Mouse (Mus musculus): Measurements from ENCODE around the gene Prepl.

The Prepl gene

DNA sequence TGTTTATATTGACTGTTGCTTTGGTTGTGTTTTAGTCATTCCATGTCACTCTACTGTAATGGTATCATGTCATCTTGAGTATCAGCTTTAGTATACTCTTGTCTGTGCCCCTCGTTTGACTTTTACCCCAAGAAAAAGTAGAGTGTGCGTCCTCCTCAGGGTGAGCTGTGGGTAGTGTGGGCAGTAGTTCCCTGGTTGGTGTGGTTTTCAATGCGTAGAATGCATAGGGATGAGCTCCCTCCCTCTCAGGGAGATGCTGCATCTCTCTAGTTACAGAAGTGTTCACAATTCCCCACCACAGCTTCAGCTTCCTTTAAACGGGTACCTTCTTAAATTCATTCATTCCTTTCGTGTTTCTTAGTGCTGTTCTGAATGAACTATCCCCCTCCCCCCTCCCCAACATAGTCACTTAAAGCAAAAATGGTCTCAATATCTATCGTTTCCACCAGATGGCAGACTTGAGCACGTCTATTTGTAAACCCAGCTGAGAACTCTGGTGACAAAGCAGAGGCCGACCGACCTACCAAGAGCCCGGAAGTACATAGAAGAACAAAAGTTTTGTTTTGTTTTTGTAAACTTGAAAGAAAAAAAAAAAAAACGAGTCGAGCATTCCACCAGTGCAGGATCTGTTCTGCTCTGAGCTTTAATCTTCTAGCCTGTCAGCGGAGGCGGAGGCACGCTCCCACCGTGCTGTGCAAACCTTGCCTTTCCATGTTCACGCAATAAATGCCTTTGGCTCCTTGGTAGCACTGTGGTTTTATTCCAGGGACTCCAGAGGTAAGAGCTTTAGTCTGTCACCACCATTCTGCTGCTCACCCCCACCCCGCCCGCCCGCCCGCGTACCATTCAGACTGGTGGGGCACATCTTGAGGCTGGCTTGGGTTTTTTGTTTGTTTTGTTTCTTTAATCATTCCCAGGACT lies 66.5 kb downstream of the Prepl start:
- DNase-seq (ENCODE audit: low spot score): peak; percentile 74

GRCm38 (mm10) chr17:85020343-85020742 lies 69.7 kb downstream of the Prepl start:
- DNase-seq (ENCODE audit: low spot score): no peak

DNA sequence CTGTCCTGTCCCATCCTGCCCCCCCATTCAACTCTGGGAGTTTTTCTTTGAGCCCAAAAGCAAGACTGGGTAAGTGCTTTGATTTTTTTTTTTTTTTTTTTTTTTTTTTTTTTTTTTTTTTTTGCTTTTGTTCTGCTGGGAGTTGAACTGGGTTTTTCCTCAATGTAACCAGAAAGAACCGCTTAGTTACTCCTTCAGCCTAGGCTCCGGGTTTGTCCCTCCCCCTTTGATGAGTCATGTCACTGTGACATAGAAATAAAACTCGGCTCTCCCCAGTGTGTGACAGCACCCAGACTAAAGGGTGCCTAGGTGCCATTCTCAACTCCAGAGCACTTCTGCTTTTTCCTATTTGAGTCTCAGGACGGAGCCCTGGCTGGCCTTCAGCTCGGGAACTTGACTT lies 71.2 kb downstream of the Prepl start:
- no peak for DNase-seq (ENCODE audit: low spot score)

- no peak for DNase-seq (ENCODE audit: low spot score)
Measured at GRCm38 (mm10) chr17:85018344-85018743, 71.7 kb downstream of the Prepl start.

- no peak for DNase-seq (ENCODE audit: low spot score)
Measured at GRCm38 (mm10) chr17:85014632-85015031, 75.4 kb downstream of the Prepl start.

DNA sequence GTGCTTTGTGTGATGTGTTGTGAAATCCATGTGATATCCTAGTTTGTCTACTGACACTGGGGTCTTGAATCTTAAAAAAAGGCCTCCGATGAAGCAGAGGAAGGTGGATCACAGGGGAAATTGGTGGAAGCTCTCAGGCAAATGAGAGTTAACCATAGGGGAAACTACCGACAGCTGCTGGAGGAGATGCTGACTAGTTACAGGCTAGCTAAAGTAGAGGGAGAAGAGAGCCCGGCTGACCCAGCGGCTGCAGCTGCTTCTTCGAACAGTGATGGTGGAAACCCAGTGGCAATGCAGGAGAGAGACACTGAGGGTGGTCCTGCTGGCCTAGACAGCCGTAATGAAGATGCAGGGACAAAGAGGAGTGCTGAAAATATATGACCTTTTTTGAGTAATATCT lies 76.6 kb downstream of the Prepl start:
- no peak for DNase-seq (ENCODE audit: low spot score)

Measured in layer of hippocampus, adult 11-12 months (tissue).